Mouse (Mus musculus) E14TG2a.4 (cell line): ENCODE data around the gene Dcpp1.

Experiments
- CTCF ChIP-seq: conservative IDR thresholded peaks from 2 replicates; pipeline ENCODE4 v1.5.1; 2014; ENCODE audit warnings: low read length
- NANOG ChIP-seq: IDR thresholded peaks from 2 replicates; pipeline ENCODE4 v1.6.1; 2014; ENCODE audit warnings: borderline replicate concordance, low read length, mixed read lengths

DNA sequence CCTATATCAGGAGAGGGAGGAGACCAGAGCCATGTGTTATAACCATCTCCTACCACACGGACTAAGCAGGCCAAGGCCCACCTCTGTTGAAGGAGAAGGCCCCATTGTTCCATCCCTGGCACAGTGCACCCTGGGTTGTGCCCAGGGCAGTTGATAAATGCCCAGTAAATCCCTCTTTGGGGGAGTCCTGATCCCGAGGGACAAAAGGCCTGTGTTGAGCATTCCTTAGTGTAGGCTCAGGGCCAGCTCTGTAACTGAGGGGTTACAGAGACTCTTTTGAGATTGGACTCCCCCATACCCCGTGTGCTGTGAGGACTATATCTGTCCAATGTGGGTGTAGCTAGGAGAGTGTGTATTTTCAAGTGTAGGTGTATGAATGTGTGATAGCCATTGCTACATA lies 3.9 kb upstream of the Dcpp1 start:
- TF ChIP-seq CTCF (no peak), NANOG (no peak)
